Mouse (Mus musculus) G1E (cell line): Measurements from ENCODE around the gene Eef2kmt.
"Not testable (repeated sequence)": the region's sequence is repeated elsewhere in the genome, so short reads cannot be mapped to it uniquely, and the experiment has no call there.

Experiments used
- CTCF ChIP-seq: IDR thresholded peaks from 2 replicates; pipeline ENCODE4 v1.5.1; 2012; ENCODE audit warnings: low read depth, low read length, inconsistent platforms, mixed read lengths
- GATA1 ChIP-seq: IDR thresholded peaks from 2 replicates; pipeline ENCODE4 v1.6.1; 2012; ENCODE audit warnings: borderline replicate concordance, low read length, inconsistent platforms, mixed read lengths
- GATA2 ChIP-seq: IDR thresholded peaks from 2 replicates; pipeline ENCODE4 v1.6.1; 2012; ENCODE audit warnings: low read depth, low read length, inconsistent platforms, borderline replicate concordance
- TAL1 ChIP-seq: conservative IDR thresholded peaks from 2 replicates; pipeline ENCODE4 v1.6.1; 2012; ENCODE audit warnings: low read depth, low read length, inconsistent platforms, mixed read lengths

DNA sequence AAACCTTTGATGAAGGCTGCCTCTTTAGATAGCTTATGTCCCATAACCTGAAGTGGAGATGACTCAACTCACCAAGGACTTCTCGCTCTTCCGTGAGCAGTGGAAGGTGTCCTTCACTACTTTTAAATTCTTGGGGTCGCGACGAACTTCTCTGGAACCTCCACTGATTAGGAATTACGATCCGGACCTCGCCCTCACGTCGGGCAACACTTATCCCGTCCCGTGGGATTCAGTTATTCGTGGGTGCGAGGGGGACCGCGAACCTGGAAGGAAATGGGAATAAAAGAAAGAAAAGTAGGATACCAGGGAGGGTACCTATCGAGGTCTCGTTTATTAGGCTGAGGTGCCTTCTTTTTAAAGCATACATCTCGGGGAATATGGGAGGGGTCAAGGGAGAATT, 28.3 kb downstream of the Eef2kmt start:
- TF ChIP-seq GATA1, CTCF, GATA2, TAL1: not testable (repeated sequence)
